8 mouse cellular contexts compared by ENCODE assay signal in genomic region chr4:59549977-59550560, GRCm38 (mm10). TPM values are rescaled to one million over a fixed set of nuclear protein-coding genes. Genes with fewer than 3 reads are reported as not detected.
DNase-seq lines count a peak whose midpoint lies in the region; ATAC-seq and TF ChIP-seq lines count a peak whose summit lies in the region.

No protein-coding gene starts in this region.

- H3K9me3 ChIP-seq in lung, embryonic 15.5 days = no peaks in the 10 kb centered on the region
- H3K9me3 ChIP-seq in forebrain, embryonic 10.5 days = no peaks in the 10 kb centered on the region
- H3K9me3 ChIP-seq in limb, embryonic 14.5 days (ENCODE audit: control insufficient read depth, low read length) = no peaks in the 10 kb centered on the region
- H3K9me3 ChIP-seq in stomach, embryonic 14.5 days (ENCODE audit: control insufficient read depth, low read depth, low read length) = no peaks in the 10 kb centered on the region

- no peaks in the 10 kb centered on the region for H3K36me3 ChIP-seq in lung, embryonic 15.5 days
- no peaks in the 10 kb centered on the region for H3K36me3 ChIP-seq in forebrain, embryonic 10.5 days (replicated peaks)
- no peaks in the 10 kb centered on the region for H3K36me3 ChIP-seq in limb, embryonic 14.5 days (ENCODE audit: control insufficient read depth, insufficient read depth, low read length)
- no peaks in the 10 kb centered on the region for H3K36me3 ChIP-seq in stomach, embryonic 14.5 days (ENCODE audit: control insufficient read depth, insufficient read depth, low read length)

- H3K9ac ChIP-seq in lung, embryonic 15.5 days = peak overlapping the region; percentile 89
- H3K9ac ChIP-seq in limb, embryonic 14.5 days (ENCODE audit: low read depth, low read length, severe bottlenecking) = peak overlapping the region; percentile 93
- peak overlapping the region; percentile 72 for H3K9ac ChIP-seq in stomach, embryonic 14.5 days (replicated peaks; ENCODE audit: low read depth, low read length)

- no peaks in the 10 kb centered on the region for H3K27me3 ChIP-seq in lung, embryonic 15.5 days
- H3K27me3 ChIP-seq in forebrain, embryonic 10.5 days (ENCODE audit: poor library complexity, severe bottlenecking) = peaks cover 21% of the 10 kb centered on the region
- H3K27me3 ChIP-seq in limb, embryonic 14.5 days (ENCODE audit: control insufficient read depth, insufficient read depth, low read length) = no peaks in the 10 kb centered on the region
- H3K27me3 ChIP-seq in stomach, embryonic 14.5 days (ENCODE audit: control insufficient read depth, insufficient read depth, low read length) = no peaks in the 10 kb centered on the region

- DNase-seq in lung, postnatal 14 days = no peak
- no peak for DNase-seq in forebrain, embryonic 10.5 days (ENCODE audit: extremely low spot score, low spot score)
- no peak for DNase-seq in limb, embryonic 14.5 days (ENCODE audit: low spot score)
- DNase-seq in urinary bladder, postnatal 36 days (ENCODE audit: low spot score in 2 of 2) = no peak
- no peak for DNase-seq in adrenal gland, postnatal 4 days (ENCODE audit: low spot score in 2 of 2)
- no peak for DNase-seq in right cerebral cortex, postnatal 14 days

- ATAC-seq in lung, embryonic 15.5 days (ENCODE audit: borderline replicate concordance, extremely low read depth, low FRiP score, low TSS enrichment) = no peak
- no peak for ATAC-seq in limb, embryonic 14.5 days (ENCODE audit: low FRiP score, low read depth)
- ATAC-seq in stomach, embryonic 14.5 days (ENCODE audit: insufficient number of reproducible peaks, insufficient read depth, low FRiP score, low read depth) = no peak

- peak overlapping the region; percentile 89 for H3K4me2 ChIP-seq in lung, embryonic 15.5 days
- H3K4me2 ChIP-seq in limb, embryonic 14.5 days (replicated peaks; ENCODE audit: low read depth, low read length, severe bottlenecking) = peak overlapping the region; percentile 90
- peak overlapping the region; percentile 78 for H3K4me2 ChIP-seq in stomach, embryonic 14.5 days (replicated peaks; ENCODE audit: low read depth, low read length)

- peak overlapping the region; percentile 94 for H3K4me3 ChIP-seq in lung, embryonic 15.5 days
- peak overlapping the region; percentile 81 for H3K4me3 ChIP-seq in forebrain, embryonic 10.5 days
- peak overlapping the region; percentile 93 for H3K4me3 ChIP-seq in limb, embryonic 14.5 days (replicated peaks; ENCODE audit: low read length)
- peak overlapping the region; percentile 96 for H3K4me3 ChIP-seq in stomach, embryonic 14.5 days (ENCODE audit: low read depth, low read length)

- peak overlapping the region; percentile 95 for H3K27ac ChIP-seq in lung, embryonic 15.5 days
- peak overlapping the region; percentile 92 for H3K27ac ChIP-seq in forebrain, embryonic 10.5 days
- H3K27ac ChIP-seq in limb, embryonic 14.5 days (replicated peaks; ENCODE audit: low read depth, low read length) = peak overlapping the region; percentile 92; the same call in 1 of the 2 replicates
- peak overlapping the region; percentile 95; the same call in 1 of the 2 replicates for H3K27ac ChIP-seq in stomach, embryonic 14.5 days (ENCODE audit: low read length)

- WGBS in lung, embryonic 15.5 days = 11% methylated on average over 11 of the region's 11 CpGs
- whole genome bisulfite sequencing in forebrain, embryonic 10.5 days = 15% methylated on average over 11 of the region's 11 CpGs
- 8% methylated on average over 11 of the region's 11 CpGs for WGBS in limb, embryonic 14.5 days
- WGBS in stomach, embryonic 14.5 days = 15% methylated on average over 11 of the region's 11 CpGs

- peaks cover 20% of the 10 kb centered on the region for H3K4me1 ChIP-seq in lung, embryonic 15.5 days
- H3K4me1 ChIP-seq in forebrain, embryonic 10.5 days = peaks cover 26% of the 10 kb centered on the region
- H3K4me1 ChIP-seq in limb, embryonic 14.5 days (ENCODE audit: control insufficient read depth, insufficient read depth, low read length) = peaks cover 13% of the 10 kb centered on the region
- peaks cover 14% of the 10 kb centered on the region for H3K4me1 ChIP-seq in stomach, embryonic 14.5 days (ENCODE audit: control insufficient read depth, insufficient read depth, low read length)

- no peak for TF ChIP-seq POLR2A in limb, embryonic 14.5 days (IDR thresholded peaks at IDR 0.05; ENCODE audit: borderline replicate concordance, extremely low read depth, insufficient read depth, insufficient read length)

RNA-seq across cellular contexts. Expression of gene Ptbp3, which starts 0.9 kb away (rescaled TPM):
- polyA plus RNA-seq in lung, embryonic 15.5 days (2015; fragmentation: Nextera tagmentation; extraction: Ambion mirVana) = 50.3 and 54.2 TPM in 2 replicates
- polyA plus RNA-seq in forebrain, embryonic 10.5 days (2016; fragmentation: Nextera tagmentation; extraction: Ambion mirVana) = 24.8 and 26.9 TPM in 2 replicates
- polyA plus RNA-seq in limb, embryonic 14.5 days (2012; rRNA removed) = 27.1 and 30.7 TPM in 2 replicates
- 53.1 and 56.0 TPM in 2 replicates for polyA plus RNA-seq in limb, embryonic 14.5 days (2014; fragmentation: Nextera tagmentation; extraction: Ambion mirVana)
- 71.1 and 76.0 TPM in 2 replicates for polyA plus RNA-seq in stomach, embryonic 14.5 days (2014; fragmentation: Nextera tagmentation; extraction: Ambion mirVana)
- 100 to 1,000 TPM; 147 to 163 TPM for total RNA-seq in adrenal gland, postnatal 4 days (2021)

RNA-seq across cellular contexts. Expression of gene Hsdl2, which starts 31.3 kb away (rescaled TPM):
- polyA plus RNA-seq in lung, embryonic 15.5 days (2015; fragmentation: Nextera tagmentation; extraction: Ambion mirVana) = 20.7 and 22.8 TPM in 2 replicates
- 18.6 and 18.8 TPM in 2 replicates for polyA plus RNA-seq in forebrain, embryonic 10.5 days (2016; fragmentation: Nextera tagmentation; extraction: Ambion mirVana)
- 11.5 and 16.1 TPM in 2 replicates for polyA plus RNA-seq in limb, embryonic 14.5 days (2012; rRNA removed)
- polyA plus RNA-seq in limb, embryonic 14.5 days (2014; fragmentation: Nextera tagmentation; extraction: Ambion mirVana) = 19.6 and 22.8 TPM in 2 replicates
- polyA plus RNA-seq in stomach, embryonic 14.5 days (2014; fragmentation: Nextera tagmentation; extraction: Ambion mirVana) = 25.0 and 27.8 TPM in 2 replicates
- 10 to 100 TPM; 64.9 to 67.0 TPM for total RNA-seq in adrenal gland, postnatal 4 days (2021)
